Mouse (Mus musculus): ENCODE results near the gene L3mbtl4. TPM values are rescaled to one million over a fixed set of nuclear protein-coding genes. Genes with fewer than 3 reads are reported as not detected.

L3mbtl4 gene
- polyA plus RNA-seq, 1 experiment: not detected

DNA sequence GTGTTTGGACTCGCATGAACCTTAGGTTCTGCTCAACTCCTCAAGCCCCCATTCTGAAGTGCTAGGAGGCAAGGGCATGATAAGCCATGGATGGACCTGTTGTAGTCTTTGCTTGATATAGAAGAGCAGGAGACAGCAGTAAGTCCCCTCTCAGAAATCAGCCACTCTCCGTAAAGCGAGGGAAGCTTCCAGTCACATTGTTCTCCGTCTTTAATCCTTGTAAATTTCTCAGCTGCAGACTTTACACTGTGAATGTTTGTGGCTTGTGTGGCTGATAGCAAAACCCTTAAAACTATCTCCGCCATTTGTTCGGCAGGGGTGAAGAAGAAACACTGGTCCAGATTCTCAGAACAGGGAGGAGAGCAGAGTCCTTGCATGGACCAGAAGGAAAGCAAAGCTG is 552.7 kb downstream of the L3mbtl4 start, which contains the start of gene Tmem200c:
TSS of gene Tmem200c (plus strand) at position 301 of the 400 bp plus-strand sequence.
- Histone ChIP-seq H3K4me3 (ENCODE audit: insufficient read depth, low read length) (no peak within 1 kb of the TSS), H3K4me1 (ENCODE audit: control insufficient read depth, insufficient read depth, low read length) (no peaks in the 10 kb centered on the region), H3K27ac (ENCODE audit: insufficient read depth, low read length) (no peak within 1 kb of the TSS)
- TF ChIP-seq CTCF (IDR thresholded peaks at IDR 0.05; ENCODE audit: borderline replicate concordance, insufficient read depth, low read length) (no peak), POLR2A (IDR thresholded peaks at IDR 0.05; ENCODE audit: low read depth, low read length) (no peak)

Measured in embryonic fibroblast, embryonic 13.5 days (primary cell).